Mouse (Mus musculus) mesoderm, embryonic 11.5 days (tissue): ENCODE measurements around the gene Atp13a2.

Experiments used
- DNase-seq: peaks from one replicate; pipeline ENCODE4 v3.0.0-alpha.2; 2012; ENCODE audit warnings: low read depth, low spot score

The Atp13a2 gene

GRCm38 (mm10) chr4:140993846-140994245, 7.2 kb downstream of the Atp13a2 start:
- DNase-seq = no peak

DNA sequence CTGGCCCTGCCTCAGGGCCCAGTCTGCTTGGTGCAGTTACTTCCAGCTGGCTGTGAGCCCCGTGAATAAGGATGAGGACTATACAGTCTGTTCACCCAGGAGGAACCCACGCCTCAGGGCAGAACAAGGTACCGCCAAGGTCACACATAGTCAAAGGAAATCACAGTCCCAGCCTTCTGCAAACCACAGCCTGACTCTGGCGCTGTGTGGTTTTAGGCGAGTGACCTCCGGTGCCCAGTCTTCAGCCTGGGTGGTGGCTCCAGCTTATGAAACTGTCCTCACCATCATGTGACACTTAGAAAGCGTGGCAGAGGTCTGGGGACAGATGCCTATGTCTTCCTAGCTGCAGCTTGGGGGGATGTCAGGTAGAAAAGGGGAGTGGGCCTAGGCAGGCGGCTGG, 9.1 kb downstream of the Atp13a2 start:
- DNase-seq = no peak

GRCm38 (mm10) chr4:140996812-140997211, 10.1 kb downstream of the Atp13a2 start:
- no peak for DNase-seq

- DNase-seq = no peak
Observed at GRCm38 (mm10) chr4:141005983-141006382, 19.3 kb downstream of the Atp13a2 start.

DNA sequence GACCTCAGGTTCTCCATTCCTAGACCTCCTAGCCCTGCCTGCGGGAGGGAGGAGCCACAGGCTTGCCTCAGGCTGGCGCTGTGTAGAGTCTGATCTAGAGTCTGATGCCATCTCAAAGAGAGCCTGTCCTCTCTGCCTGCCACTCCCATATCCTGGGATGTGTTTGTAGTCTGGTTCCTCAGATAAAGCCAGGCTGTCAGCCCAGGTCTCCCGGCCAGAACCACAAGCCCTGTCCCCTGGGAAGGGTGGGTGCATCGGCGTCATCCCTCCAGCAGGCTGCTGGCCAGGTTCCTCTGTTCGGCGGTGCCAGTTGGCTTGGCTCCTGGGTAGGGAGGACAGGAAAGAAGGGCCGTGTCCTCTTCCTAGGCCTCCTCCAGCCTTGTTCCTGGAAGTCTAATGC, 21.4 kb downstream of the Atp13a2 start:
- DNase-seq = no peak

DNA sequence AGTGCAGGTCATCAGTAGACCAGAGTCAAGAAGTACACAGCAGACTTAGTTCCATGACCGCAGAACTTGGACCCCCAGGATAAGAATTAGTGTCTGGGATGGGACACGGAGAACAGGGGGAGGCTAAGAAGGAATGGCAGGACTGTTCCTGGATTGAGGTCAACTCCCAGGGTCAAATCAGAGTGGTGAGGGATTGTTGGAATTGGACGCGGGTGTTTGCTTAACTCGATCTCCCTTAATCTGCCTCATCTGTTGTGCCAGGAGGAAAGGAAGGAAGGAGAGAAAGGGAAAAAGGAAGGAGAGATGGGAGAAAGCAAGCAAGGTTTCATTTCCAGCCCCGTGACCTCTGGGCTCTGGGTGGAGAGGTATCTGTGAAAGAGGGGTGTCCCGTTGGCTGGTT, 23.4 kb downstream of the Atp13a2 start, which contains the start of gene Mfap2:
TSS of gene Mfap2 (plus strand) at position 301 of the 400 bp plus-strand sequence.
- DNase-seq = no peak

GRCm38 (mm10) chr4:141010526-141010925, 23.9 kb downstream of the Atp13a2 start:
- peak; percentile 67 for DNase-seq

- DNase-seq = peak; percentile 82
Observed at GRCm38 (mm10) chr4:141010941-141011429, 24.3 kb downstream of the Atp13a2 start.

DNA sequence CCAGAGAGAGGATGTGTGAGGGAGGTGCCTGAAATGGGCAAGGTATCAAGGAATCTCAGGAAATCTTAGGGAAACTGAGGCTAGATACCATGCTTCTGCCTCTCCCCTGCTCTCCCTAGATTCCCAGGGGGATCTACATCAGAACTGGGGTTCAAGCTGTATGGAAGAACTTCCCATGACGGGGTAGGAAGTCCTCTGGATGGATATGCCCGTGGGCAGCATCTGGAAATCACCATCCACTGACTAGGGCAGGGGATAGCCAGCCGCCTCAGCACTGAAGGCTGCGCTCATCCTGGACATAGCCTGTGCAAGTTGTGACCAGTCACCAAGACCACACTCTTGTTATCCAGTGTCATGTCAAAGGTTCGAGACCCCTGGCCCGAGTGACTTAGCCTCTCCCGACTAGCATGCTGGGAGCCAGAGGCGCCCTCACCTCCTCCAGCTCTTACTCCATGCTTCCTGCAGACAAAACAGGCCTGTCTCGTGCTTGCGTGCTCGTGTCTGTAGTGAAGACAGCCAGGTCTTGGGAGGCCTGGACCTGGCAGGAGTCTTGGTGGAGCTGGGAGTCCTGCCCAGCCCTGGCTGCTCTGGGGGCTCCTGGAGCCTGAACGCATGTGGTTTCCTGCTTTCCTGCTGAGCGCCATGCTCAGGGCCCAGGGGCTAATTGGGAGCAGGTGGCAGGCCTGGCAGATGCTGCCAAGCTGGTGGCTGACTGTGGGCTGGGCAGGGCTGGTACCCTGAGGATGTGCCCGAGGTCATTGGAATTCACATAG, 25.1 kb downstream of the Atp13a2 start:
- peak; percentile 25 for DNase-seq

- DNase-seq = no peak
Observed at GRCm38 (mm10) chr4:141012558-141012957, 25.9 kb downstream of the Atp13a2 start.

DNA sequence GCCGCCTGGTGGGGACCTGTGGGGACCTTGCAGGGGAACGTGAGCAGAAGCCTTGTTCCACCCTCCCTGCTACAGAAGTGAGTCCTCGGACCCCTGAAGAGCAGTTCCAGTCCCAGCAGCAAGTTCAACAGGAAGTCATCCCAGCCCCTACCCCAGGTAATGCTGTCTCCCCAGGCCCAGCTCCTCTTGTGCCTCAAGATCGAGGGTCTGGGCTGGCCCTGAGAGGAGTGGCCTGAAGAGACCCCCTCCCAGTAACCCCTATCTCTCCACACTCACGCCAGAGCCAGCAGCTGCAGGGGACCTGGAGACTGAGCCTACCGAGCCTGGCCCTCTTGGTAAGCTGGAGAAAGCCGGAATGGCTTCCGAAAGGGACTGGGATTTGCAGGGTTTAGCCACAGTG, 27.4 kb downstream of the Atp13a2 start:
- no peak for DNase-seq

- no peak for DNase-seq
Observed at GRCm38 (mm10) chr4:141014856-141015255, 28.2 kb downstream of the Atp13a2 start.

GRCm38 (mm10) chr4:141015356-141015755, 28.7 kb downstream of the Atp13a2 start:
- no peak for DNase-seq

DNA sequence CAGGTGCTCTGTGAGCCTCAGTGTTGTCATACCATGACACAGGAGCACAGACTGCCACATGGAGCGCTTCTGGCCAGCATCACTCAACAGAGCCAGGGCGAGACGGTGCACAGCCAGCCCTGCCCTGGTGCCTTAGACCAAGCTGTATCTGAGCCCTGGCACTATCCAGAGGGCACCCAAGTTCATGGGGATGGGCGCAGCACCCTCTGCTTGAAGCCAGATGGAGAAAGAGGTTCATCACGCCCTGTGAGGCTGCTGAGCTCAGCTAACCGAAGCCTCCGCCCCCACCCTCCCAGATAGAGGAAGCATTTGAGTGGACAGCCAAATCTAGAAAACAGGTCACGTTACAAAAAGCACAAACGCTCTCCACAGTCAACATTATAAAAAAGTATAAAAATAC, 29.6 kb downstream of the Atp13a2 start:
- no peak for DNase-seq

DNA sequence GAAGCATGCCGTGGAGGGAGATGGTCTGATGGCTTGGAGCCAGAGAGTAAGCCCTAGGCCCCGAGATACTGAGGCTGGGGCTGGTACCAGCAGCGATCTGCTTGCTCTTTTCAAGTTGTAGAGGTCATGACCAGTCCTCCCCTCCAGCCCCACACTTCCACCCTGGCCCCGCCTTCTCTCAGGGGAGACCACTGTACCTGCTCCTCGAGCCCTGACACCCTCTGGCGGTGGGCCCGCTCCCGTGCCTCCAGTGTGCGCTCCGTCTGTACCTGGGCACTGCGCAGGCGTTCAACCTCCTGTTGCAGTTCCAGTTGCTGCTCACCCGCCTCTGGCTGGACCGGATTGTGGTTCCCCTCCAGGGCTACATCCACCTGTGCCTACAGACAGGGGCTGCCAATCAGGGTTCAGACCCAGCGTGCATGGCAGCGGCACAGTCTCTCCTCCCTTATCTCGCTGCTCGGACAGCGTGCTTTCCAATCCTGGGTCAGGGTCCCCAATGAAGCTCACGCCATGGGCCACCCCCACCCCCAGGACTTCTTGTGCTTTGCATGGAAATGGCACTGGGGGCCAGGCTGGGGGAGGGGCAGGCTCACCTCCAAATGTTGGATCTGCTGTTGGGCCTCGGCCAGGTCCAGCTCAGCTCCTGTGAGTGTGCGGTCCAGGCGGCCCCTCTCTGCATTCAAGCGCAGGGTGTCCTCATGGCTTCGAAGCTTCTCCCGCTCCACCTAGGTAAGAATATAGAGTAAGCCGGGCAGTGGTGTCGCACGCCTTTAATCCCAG, 31.2 kb downstream of the Atp13a2 start:
- DNase-seq = no peak

DNA sequence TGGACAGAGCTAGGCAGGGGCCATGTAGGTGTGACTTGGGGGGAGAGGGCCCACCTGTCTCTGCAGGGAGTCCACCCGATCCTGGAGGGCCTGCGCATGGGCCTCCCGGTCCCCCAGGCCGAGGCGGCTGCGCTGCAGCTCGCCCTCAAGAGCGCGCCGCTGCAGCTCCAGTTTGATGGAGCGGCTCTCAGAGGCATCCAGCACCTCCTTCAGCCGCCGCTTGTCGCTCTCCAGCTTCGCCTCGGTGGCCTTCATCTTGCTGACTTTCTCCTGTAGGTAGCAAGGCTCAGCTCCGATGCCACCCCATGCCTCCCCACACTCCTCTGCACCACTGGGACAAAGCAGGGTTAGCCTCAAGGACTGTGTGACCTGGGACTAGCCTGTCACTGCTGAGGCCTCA, 33.5 kb downstream of the Atp13a2 start:
- DNase-seq = no peak

DNA sequence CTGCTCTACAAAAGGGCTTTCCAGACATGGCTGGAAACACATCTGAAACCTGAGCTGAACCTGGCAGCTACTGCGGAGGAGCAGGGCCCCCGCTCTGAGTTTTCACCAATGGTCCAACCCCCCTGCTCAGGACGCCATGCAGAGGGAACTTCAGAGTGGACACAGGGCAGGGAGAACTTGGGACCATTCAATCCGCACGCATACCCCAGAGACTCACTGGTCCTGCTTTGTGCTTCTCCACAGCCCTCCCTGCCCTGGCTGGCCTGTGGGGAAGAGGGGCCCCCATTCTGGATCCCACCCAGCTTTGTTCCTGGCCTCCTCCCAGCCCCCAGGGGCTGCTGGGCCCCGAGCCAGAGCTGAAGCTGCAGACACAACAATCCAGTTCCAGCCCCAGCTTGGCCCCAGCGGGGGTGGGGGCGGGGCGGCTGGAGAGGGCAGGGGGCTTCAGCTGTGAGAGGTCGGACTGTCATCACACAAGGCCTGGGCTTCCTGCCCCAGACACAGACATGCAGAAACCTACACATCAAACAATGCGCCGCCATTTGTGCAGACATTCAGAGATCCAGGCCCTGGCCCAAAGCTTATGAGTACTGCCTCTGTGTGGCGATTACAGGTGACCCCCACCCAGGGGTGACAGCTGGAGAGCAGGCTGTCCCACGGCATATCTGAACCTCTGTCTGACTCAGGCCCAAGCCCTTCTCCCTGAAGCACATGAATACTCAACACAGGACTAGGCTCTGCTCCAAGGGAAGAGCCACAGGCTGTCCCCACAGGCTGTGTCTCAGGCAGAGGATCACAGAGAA, 34.3 kb downstream of the Atp13a2 start:
- DNase-seq = peak; percentile 35

DNA sequence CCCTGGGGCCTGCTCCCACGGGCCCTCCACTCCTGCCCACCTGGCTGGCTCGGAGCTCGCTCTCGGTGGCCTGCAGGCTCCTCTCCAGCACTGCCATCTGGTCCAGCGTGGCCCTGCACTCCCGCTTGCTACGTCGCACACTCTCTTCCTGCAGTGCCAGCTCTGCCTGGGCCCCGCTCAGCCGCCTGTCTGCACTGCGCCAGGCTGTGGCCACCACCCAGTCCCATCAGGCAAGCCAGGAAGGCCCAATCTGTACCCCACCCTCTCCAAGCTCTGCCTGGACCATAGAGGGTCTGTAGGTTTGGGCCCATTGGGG, 34.9 kb downstream of the Atp13a2 start:
- DNase-seq = no peak

DNA sequence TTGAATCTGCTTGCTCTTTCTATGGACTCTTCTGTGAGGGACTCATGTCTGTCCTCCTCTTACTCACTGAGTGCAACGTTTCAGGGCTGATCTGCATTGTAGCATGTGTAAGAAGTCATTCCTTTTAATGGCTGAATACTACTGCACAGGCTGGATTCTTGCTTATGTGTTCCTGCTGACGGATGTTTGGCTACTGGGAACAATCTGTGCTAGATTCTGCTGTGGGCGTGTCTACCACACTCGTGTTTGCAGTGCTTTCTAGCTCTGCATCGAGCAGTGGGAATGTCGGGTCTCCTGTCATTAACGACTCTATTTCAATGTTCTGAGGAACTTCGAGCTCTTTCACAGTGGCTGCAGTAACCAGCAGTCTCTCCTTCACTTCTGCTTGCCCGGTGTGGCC, 37.4 kb downstream of the Atp13a2 start:
- no peak for DNase-seq

DNA sequence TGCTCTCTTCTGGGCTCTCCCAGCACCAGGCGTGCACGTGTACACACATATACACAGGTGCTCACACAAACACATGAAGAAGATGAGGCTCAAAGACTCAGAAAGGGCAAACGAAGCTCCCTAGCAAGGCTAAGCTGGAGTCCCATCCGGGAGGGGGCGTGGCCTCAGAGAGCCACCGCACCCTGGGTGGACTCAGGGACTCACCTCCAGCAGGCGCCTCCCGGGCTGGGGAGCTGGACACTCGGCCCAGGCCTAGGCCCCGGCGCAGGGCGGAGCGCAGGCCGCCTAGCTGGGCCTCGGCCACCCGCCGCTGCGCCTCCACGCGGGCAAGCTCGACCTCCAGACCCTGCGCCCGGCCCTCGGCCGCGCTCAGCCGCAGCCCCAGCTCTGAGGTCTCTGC, 38.3 kb downstream of the Atp13a2 start:
- no peak for DNase-seq

GRCm38 (mm10) chr4:141030541-141031206, 44.0 kb downstream of the Atp13a2 start:
- no peak for DNase-seq

- DNase-seq = peak; percentile 80
Observed at GRCm38 (mm10) chr4:141031733-141032132, 45.1 kb downstream of the Atp13a2 start.
